Mouse (Mus musculus): Measurements from ENCODE around the gene Grip1. TPM values are rescaled to one million over a fixed set of nuclear protein-coding genes. Genes with fewer than 3 reads are reported as not detected.

Grip1 gene
- total RNA-seq, 2 experiments from 2014 or later = 1.0 to 1.4 TPM

DNA sequence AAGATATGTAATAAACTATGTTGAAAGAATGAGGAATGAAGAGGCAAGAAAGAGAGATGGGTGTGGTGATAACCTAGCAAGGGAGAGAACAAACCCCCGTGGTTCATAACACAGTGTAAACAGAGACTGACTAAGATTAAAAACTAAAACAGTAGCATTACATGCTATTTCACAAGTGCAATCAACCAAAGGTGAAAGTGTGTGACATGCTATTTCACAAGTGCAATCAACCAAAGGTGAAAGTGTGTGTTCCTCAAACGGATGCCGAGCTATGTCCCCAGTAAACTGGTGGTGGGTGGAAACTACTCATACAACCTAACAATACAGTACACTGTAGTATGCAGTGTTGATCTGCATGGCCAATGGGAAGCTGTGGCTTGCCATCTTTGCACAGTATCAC, 561.5 kb downstream of the Grip1 start:
- intact Hi-C loops (cut with DNase I) = no loop called here
- no peak for DNase-seq

DNA sequence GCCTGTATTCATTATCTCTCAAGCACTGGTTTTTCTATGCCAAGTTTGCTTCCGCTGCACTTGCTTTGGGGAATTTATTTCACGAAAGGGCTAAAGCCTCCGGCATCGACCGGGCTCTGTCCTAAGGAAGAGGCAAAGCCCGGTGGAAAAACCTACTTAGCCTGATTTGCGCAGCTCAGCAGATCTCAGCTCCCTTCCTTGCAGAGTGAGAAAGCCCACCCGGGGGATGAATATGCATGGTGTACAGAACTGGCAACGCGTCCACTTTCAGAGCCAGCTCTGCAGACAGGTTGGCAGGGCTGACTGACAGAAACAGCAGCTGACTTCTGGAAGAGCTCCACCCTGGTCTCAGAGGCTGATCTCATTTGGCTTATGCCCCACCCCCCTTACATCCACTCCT, 572.8 kb downstream of the Grip1 start:
- intact Hi-C loops (cut with DNase I) = no loop called here
- peak; percentile 3 to 7 for DNase-seq

DNA sequence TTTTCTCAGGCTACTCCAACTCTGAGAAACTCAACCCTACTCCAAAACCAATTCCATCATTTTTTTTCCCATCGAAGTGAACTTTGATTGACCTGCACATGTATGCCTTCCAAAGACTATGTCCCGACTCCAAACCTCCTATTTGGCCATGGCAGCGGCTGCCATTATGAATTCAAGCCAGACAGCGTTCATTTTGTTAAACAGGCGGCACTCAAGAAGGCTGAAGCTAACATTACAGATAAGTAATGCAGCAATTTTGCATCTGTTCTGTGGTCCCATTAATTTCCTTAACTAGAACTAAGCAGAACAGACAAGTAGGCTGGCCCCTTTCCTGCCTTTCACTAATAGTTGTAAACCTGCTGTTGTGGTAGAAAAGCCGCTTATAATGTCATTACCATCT, 577.3 kb downstream of the Grip1 start:
- no peak for DNase-seq
- intact Hi-C loops (cut with DNase I) = no loop called here

DNA sequence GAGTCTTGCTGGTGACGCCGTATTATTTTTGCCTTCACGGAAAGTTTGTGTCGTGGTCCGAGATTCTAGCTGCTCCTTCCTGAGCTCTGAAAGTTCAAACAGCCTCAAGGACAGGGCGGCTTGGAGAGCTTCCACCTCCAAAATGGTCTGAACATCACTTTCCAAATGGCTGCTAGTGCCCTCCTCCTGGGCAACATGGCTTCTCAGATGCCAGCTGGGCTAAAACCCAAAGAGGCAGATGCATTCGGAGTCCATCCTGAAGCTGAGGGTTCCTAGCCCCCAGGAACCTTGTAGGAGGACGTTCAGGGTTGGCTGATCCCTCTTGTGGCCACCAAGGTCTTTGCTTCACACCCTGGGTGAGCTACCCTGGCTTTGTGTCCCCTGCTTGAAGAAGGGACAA, 577.7 kb downstream of the Grip1 start:
- DNase-seq = no peak
- intact Hi-C loops (cut with DNase I) = no loop called here

DNA sequence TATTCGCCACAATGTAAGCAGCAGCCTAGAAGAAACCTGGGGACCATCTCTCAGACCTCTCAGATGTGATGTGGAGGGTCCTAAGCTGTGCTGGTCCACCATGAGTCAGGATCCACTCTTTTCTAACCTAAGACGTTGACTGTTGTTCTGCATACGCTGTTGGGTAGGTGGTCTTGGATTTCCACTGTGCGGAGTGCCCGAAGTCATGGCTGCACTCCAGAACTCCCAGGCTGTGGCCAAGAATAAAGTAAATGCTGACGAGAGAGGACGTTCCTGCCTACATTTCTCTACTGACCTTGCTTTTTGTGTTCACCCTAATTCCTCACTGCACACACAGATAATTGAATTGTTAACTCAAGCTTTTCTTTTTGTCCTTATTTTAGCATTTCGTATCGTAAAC, 580.2 kb downstream of the Grip1 start:
- intact Hi-C loops (cut with DNase I) = no loop called here
- DNase-seq = no peak

DNA sequence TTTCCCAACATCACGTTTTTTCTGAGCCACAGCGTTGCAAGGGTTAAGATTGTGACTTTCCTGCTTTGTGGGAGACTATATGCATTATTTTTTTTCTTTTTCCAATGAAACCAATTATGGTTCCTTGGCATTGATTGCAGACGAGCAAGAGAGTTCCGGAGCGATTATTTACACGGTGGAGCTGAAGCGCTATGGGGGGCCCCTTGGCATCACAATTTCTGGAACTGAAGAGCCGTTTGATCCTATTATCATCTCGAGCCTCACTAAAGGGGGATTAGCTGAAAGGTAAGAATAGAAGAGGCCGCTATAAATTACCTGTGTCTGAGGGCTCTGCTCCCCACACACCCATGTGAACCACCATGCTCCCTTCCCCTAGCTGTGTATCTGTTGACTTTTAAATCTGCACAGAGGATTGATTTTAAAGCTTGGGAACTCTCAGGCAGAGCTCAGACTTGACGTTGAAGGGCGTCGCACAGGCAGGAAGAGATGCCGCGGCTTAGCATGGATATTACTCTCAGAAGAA, 581.6 kb downstream of the Grip1 start:
- DNase-seq = no peak
- intact Hi-C loops (cut with DNase I) = no loop called here

DNA sequence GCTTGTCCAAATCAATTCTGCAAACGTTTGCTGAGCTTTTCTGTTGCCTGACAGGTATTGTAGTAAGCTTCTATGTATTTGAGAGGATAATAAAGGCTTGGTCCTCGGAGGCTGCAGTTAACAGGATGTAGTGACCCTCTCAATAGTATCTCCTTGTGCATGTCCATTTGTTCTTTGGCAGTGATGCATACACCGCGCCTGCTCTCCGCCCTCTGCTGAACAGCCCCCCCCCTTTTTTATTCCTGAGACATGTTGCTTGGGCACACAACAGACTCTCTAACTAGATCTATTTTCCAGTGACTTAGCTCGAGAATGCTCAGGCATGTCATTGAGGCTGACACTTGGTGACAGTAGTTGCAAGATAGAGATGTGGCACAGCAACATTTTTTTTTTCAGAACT, 582.2 kb downstream of the Grip1 start:
- no peak for DNase-seq
- intact Hi-C loops (cut with DNase I) = no loop called here

DNA sequence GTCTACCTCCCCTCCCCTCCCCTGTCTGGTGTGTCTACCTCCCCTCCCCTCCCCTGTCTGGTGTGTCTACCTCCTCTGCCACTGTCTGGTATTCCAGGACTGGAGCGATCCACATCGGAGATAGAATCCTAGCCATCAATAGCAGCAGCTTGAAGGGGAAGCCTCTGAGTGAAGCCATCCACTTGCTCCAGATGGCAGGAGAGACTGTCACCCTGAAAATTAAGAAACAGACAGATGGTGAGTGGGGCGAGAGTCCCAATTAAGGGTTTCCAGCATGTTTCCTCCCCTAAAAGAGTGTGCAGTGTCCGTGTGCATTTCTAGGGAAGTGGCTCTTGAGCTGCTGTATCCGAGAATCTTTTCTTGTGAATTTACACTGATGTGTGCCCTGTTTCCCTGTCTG, 584.6 kb downstream of the Grip1 start:
- no peak for DNase-seq
- intact Hi-C loops (cut with DNase I) = no loop called here

DNA sequence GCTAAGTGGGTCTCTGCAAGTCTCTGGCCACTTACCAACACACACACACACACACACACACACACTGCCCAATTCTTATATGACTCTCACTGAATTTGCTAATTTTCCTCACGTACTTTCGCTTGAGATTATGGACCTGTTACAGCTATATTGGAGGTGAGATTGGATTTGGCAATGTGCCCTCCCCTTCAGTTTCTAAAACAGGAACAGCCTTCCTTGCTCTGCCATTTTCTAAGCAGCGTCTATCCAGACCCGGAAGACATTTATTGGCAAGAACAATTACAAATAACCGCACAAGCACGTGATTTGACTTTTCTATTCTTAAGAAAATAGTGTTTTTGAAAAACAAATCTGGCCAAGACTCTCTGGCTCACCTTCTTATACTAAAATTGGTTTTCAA, 590.6 kb downstream of the Grip1 start:
- DNase-seq = no peak
- intact Hi-C loops (cut with DNase I) = no loop called here

DNA sequence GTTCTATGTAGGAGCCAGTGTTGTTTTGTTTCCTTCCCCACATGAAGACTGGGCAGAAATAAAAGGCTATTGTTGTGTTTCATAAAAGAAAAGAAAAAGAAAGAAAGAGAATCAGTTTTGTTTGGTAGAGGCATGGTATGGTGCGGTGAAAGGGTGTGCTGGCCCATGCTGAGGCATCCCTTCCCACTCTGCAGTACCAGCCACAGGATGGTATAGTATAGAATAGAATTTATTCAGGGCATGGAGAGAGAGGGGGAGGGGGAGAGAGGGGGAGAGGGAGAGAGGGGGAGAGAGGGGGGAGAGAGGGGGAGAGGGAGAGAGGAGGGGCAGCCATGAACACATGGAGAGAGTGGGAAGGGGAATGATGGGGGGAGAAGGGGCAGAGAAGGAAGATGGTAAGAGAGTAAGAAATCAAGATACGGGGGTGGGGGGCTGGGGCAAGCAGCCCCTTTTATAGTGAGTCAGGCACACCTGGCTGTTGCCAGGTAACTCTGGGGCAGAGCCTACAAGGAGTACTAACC, 591.1 kb downstream of the Grip1 start:
- no peak for DNase-seq
- intact Hi-C loops (cut with DNase I) = no loop called here

DNA sequence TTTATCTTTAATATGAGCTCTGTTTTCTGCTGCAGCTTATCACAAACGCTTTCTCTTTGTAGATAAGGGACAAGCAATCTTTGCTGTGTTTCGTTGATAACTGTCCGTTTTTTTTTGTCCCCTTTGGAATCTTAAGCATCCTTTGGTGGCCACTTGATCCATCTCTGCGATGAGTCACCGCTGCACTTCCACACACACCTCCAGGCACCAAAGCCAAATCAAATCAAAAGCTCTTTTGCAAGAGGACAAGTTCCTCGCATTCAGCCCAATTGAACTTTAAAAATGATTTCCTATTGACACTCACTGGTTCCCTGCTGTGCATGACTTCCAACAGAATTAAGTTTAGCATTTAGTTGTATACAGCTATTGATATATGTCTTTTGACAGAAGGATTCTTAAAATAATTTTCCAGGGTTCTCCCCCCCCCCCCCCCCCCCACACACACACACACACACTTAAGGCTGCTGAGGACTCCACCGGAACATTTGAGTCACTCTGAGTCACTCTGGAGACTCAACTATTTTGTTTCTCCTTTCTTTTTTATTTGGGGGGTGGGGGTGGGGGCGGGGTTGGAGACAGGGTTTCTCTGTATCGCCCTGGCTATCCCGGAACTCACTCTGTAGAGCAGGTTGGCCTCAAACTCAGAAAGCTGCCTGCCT, 607.1 kb downstream of the Grip1 start:
- no peak for DNase-seq
- intact Hi-C loops (cut with DNase I) = loop anchor here (5.0 kb wide), 1 partner anchor 258 kb away; no protein-coding TSS in a partner anchor

DNA sequence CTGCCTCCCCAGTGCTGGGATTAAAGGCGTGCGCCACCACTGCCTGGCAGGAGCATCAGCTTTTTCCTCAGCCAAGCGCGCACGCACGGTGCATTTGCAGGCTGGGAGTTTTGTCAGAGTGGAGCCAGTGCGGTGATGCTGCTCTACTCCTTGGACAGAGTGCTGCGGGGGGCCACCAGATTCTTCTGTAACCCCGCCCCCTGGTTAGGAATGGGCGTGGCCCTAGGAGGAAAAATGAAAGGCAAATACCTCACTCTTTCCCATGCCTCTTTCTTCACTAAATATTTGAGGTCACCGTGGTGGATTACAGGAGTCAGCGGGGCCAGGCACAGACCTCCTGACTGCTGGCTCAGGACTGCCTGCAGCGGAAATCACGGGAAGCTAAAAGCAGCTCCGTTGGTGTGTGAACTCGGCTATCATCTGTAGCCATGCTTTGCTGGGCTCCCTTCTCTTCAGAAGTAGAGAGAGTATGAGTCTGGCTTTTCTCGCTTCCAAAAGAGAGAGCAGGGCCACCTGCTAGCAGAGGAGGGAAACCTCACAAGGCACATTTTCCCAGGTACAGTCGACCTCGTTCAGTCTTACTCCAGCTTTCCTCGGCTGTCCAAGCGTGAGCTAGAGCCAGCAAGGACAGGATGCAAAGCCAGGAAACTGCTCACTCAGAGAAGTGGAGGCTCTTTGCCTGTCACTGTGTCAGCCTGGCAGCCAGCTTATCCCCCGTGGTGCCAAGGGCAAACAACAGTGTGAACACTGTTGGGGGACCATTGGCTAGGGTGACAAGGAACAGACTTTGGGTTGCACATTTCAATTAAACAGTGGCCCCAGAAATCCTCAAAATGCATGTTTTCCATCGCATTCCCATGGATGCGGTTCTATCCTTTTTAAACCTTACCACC, 607.9 kb downstream of the Grip1 start:
- intact Hi-C loops (cut with DNase I) = loop anchor here (5.0 kb wide), 1 partner anchor 259 kb away; no protein-coding TSS in a partner anchor
- peak in 1 of 2 experiments; percentile 7 for DNase-seq

DNA sequence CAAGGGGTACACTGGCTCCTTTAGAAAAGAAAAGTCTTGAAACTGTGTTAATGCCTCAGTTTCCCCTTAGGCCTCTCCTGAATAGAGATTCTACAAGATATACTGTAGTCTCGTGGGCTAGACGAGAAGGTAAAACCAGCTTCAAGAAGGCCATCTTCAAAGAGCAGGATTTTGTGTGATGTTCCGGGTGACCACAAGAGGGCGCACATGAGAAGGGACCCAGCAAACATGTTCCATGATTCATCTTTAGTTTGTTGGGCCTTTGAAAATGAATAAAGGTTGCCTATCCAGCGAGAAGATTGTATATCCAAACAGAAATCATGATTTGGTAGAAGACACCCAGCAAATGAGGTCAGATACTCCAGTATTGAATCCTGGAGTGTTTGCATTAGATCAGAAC, 610.8 kb downstream of the Grip1 start:
- intact Hi-C loops (cut with DNase I) = loop anchor here (1.0 to 5.0 kb wide), 2 partner anchors 61 to 262 kb away; no protein-coding TSS in a partner anchor
- peak; percentile 46 to 73 for DNase-seq

DNA sequence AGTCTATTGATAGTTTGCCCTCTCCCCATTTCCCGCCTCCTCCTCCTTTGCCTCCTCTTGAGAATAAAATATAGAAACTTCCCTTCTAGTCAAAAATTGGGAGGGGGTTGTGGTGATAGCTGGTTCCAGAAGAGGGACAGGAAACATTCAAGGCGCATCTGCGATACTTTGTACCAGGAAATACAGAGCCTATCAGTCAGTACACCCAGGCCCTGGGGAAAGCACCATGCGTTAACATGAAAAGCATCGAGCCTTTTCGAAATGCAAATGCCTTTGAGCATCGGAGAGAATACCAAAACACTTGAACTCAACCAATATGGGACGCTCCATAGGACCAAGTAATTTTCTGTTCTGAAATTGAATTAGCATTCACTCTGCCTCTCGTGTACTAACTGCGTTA, 612.7 kb downstream of the Grip1 start:
- intact Hi-C loops (cut with DNase I) = no loop called here
- DNase-seq = no peak

DNA sequence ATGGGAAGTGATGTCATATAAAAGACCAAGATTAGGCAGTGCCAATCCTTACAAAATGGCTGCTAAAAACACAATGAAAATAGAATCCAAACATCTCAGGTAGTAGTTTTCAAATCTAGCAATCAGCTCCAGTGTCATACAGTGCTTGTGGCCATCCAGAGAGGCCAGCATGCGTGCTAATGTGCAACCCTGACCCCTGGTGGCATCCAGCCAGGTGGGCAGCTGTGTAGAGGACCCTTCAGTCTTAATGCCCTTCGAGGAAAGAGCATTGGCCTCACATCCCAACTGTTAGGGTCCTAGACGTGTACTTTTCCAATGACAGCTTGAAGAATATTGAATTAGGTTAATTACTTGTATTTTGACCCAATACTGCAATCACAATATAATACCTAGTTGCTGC, 624.2 kb downstream of the Grip1 start:
- intact Hi-C loops (cut with DNase I) = no loop called here
- no peak for DNase-seq

DNA sequence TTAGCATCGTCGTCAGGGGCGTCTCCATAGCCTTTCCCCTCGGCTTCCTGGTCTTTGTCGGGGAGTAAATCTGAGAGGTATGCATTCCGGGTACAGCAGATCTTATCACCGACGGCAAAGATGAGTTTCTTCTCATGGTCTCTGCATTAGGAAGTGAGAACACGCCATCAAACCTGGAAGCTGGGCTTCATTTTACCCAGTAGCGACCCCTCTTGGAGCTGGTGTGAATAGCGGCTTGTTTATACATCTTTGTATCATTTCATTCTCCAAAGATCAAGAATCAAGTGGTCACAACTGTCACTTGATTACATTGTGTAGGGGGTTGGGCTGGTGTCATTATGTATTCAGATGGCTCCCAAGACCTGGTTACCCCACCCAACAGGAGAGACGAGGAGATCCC, 638.9 kb downstream of the Grip1 start:
- intact Hi-C loops (cut with DNase I) = no loop called here

DNA sequence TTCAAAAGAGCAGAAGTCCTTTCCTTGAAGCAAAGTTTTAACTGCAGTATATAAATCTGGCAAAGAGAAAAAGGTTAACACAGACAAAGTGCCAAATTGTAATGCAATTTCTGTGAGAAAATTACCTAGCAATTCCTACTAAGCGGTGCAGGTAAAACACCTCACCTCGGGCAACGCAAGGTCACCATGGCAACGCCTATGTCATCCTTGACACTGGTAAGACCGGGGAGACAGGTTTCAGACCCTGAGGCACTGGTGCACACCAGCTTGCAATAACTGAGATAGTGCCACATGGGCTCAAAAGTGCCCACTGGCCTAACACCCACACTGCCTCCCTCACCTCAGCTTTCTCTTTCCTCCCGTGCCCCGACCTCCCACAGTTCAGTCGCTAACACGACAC, 641.5 kb downstream of the Grip1 start:
- intact Hi-C loops (cut with DNase I) = no loop called here
- no peak for DNase-seq

More for the DNA sequence above, 638.9 kb downstream of the Grip1 start:
- DNase-seq = no peak

DNA sequence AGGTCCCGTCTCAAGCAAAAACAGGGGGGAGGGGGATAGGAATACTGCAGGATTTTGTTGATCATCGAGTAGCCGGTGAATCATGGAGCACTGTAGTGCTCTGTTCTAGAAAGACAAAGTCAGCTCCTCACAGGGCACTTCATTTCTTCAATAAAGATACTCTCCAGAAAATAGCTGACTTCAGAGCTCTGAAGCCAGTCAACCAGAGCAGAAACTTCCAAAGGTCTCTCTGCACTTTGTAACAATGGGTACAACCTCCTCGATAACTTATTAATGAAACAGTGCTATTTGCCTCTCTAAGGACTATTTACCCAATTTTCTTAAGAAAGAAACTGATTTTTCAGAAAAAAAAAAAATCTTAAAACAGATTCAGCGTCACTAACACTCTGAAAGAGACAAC, 642.1 kb downstream of the Grip1 start:
- DNase-seq = no peak
- intact Hi-C loops (cut with DNase I) = no loop called here

DNA sequence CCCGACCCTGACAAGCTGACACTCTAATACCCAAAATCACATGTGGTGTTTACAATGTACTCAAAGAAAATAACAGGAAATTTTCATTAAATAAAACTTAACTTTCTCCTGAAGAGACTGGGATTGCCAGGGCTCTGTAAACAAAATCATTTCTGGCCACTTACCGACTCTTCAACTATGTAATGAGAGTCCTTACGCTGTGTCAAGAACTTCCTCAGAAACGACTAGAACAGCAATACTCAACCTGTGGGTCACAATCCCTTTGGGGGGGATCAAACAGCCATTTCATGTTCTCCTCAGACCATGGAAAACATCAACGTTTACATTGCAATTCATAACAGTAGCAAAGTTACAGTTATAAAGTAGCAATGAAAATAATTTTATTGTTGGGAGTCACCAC, 643.9 kb downstream of the Grip1 start:
- intact Hi-C loops (cut with DNase I) = no loop called here

DNA sequence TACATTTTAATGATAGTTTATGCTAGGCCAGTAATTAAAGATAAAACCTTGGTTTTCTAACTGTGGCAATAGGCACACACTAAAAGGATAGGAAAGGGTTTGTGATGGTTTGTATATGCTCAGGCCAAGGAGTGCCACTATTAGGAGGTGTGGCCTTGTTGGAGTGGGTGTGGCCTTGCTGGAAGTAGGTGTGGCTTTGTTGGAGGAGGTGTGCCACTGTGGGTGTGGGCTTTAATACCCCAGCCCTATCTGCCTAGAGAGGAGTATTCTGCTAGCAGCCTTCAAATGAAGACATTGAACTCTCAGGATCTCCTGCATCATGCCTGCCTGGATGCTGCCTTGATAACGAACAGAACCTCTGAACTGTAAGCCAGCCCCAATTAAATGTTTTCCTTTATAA, 647.2 kb downstream of the Grip1 start:
- DNase-seq = no peak
- intact Hi-C loops (cut with DNase I) = no loop called here

More for the DNA sequence above, 643.9 kb downstream of the Grip1 start:
- no peak for DNase-seq

DNA sequence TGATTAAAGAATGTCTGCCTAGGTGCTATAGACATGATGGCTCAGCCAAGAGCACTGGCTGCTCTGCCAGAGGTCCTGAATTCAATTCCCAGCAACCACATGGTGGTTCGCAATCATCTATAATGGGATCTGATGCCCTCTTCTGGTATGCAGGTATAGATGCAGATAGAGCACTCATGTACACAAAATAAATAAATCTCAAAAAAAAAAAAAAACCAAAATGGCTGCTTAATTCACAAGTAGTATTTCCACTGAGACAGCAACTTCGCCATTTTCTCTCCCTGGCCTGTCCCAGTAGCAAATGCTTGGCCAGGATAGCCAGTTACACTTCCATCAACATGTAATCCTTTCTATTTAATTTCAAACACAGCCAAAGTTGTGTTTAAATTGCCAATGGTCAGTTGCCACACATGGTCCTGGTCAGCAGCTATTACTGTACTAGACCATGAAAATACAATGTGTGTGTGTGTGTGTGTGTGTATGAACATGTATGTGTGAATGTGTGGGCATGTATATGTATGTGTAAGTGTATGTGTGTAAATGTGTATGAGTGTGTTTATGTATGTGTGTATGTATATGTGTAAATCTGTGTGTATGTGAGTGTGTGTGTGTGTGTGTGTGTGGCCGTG, 658.2 kb downstream of the Grip1 start:
- DNase-seq = no peak
- intact Hi-C loops (cut with DNase I) = no loop called here

Data from heart, postnatal 10 days (tissue).